Mouse (Mus musculus): Measurements from ENCODE around the gene Nfib. TPM values are rescaled to one million over a fixed set of nuclear protein-coding genes. Genes with fewer than 3 reads are reported as not detected.
A peak's percentile ranks its signal among the peaks of the same experiment; 100 is the strongest.

The Nfib gene
- polyA plus RNA-seq, 1 experiment from 2014 or later: 13.3 TPM

DNA sequence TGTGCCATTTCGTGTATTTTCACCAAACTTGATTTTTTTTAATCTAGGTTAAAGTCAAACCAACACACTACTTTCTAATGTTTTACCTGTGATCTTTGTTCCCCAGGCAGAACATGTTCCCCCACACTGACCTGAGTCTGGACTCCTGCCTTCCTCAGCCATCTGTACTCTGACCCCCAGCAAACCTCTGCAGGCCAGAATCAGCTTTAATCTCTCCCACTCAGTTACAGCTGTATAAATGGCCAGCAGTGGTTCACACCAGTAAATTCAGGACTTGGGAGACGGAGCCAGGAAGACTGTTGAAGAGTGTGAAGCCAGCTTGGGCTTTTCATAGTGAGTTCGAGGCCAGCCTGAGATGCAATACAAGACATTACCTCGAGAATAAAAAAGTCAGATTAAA, 312.5 kb downstream of the Nfib start:
- H3K27ac ChIP-seq: no peak overlapping the region

DNA sequence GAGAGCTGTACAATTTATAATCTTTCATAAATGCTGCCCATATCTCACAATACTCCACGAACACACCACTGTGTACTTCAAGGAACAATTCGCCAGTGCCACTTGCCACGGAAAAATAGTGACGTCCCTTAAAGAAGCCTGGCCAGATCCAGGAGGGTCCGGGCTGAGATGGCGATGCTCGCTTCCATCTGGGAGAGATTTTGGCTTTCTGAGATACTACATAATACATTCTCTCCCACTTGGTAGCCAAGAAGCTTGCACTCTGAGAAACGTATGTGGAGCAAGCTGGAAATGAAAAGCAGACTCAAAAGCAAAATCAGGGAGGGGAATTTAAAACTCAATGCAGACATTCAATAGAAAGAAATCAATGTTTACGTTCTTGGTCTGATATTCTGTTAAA, 313.1 kb downstream of the Nfib start:
- Histone ChIP-seq H3K27me3 (ENCODE audit: insufficient read depth, low read length) (no peaks in the 10 kb centered on the region), H3K9ac (ENCODE audit: low read depth, low read length) (no peak overlapping the region), H3K4me2 (ENCODE audit: low read length) (no peak overlapping the region), H3K4me3 (replicated peaks; ENCODE audit: low read depth, low read length) (no peak overlapping the region), H3K9me3 (replicated peaks; ENCODE audit: low read length) (no peaks in the 10 kb centered on the region), H3K27ac (no peak overlapping the region), H3K36me3 (ENCODE audit: insufficient read depth, low read length) (no peaks in the 10 kb centered on the region), H3K4me1 (replicated peaks; ENCODE audit: insufficient read depth, low read length) (no peaks in the 10 kb centered on the region)
- ATAC-seq (replicated peaks; ENCODE audit: low FRiP score, low read depth) (no peak), DNase-seq (ENCODE audit: low spot score) (no peak)
- no peak for TF ChIP-seq CTCF (IDR thresholded peaks at IDR 0.05; ENCODE audit: low read depth)
- WGBS: 89% methylated on average over 9 of the region's 9 CpGs

More for the DNA sequence above, 312.5 kb downstream of the Nfib start:
- peak; percentile 79 for ATAC-seq (replicated peaks; ENCODE audit: low FRiP score, low read depth)
- H3K36me3 ChIP-seq (ENCODE audit: insufficient read depth, low read length): no peaks in the 10 kb centered on the region
- H3K4me3 ChIP-seq (replicated peaks; ENCODE audit: low read depth, low read length): no peak overlapping the region
- H3K4me1 ChIP-seq (replicated peaks; ENCODE audit: insufficient read depth, low read length): no peaks in the 10 kb centered on the region
- WGBS: 72% methylated on average over 4 of the region's 4 CpGs
- DNase-seq (ENCODE audit: low spot score): no peak
- no peak for TF ChIP-seq CTCF (IDR thresholded peaks at IDR 0.05; ENCODE audit: low read depth)
- no peak overlapping the region for H3K4me2 ChIP-seq (ENCODE audit: low read length)
- H3K9me3 ChIP-seq (replicated peaks; ENCODE audit: low read length): no peaks in the 10 kb centered on the region
- no peak overlapping the region for H3K9ac ChIP-seq (ENCODE audit: low read depth, low read length)
- no peaks in the 10 kb centered on the region for H3K27me3 ChIP-seq (ENCODE audit: insufficient read depth, low read length)

DNA sequence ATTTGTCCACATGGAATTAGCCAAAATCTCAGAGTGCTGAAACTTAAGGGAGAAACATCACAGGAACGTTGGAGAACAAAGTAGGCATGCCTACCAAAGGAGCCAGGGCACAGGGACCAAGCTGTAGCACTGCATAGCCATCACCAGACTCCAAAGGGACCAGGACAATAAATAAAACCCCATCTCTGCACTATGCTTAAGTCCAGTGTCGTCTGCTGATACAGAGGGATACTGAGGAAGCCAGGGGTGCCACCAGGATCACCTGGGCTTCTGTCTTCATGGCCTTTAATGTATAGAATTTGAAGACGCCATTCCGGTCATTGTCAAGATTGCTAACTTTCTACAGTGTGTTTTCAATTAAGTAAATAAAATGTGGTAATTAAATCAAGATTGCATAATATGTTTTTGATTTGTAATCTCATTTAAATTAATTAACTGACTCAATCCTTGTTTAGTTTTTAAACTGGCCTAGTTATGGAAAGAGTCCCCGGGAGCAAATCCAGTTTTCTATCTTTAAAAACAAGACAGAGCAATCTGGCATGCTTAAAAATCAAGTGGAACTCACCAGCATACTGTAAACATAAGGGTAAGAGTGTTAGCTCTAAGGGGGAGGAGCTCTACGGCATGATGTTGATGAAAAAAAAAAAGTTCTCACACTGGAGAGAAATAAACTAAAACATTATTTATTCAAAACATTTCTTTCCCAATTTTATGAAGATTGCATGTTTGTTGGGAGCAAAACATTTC, 313.7 kb downstream of the Nfib start:
- H3K9ac ChIP-seq (ENCODE audit: low read depth, low read length): no peak overlapping the region
- H3K4me2 ChIP-seq (ENCODE audit: low read length): no peak overlapping the region
- peaks cover 2% of the 10 kb centered on the region; the same call in 1 of the 2 replicates for H3K4me1 ChIP-seq (replicated peaks; ENCODE audit: insufficient read depth, low read length)
- ATAC-seq (replicated peaks; ENCODE audit: low FRiP score, low read depth): no peak
- no peak for TF ChIP-seq CTCF (IDR thresholded peaks at IDR 0.05; ENCODE audit: low read depth)
- H3K9me3 ChIP-seq (replicated peaks; ENCODE audit: low read length): no peaks in the 10 kb centered on the region
- no peaks in the 10 kb centered on the region for H3K27me3 ChIP-seq (ENCODE audit: insufficient read depth, low read length)
- DNase-seq (ENCODE audit: low spot score): no peak
- no peaks in the 10 kb centered on the region for H3K36me3 ChIP-seq (ENCODE audit: insufficient read depth, low read length)
- WGBS: 79% methylated on average over 6 of the region's 6 CpGs
- H3K4me3 ChIP-seq (replicated peaks; ENCODE audit: low read depth, low read length): no peak overlapping the region
- H3K27ac ChIP-seq: no peak overlapping the region

DNA sequence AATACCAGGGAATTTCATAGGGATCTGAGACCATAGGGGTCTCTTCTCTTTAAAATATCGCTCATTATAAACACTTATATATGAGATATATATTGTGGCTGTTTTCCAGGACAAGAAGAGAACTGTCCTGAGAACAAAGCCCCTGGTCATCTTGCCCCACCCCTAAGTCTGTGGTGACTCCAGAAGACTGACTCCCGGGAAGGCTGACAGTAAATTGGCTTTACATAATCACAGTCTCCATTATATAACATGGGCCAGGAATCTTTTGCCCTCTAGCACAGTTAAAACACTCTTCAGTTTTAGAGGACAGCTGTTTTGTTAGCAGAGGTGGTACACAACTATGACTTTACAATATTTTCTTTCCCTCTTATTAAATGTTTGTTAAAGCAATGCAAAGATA, 315.0 kb downstream of the Nfib start:
- H3K27me3 ChIP-seq (ENCODE audit: insufficient read depth, low read length): no peaks in the 10 kb centered on the region
- H3K9ac ChIP-seq (ENCODE audit: low read depth, low read length): no peak overlapping the region
- H3K4me1 ChIP-seq (replicated peaks; ENCODE audit: insufficient read depth, low read length): peaks cover 5% of the 10 kb centered on the region
- ATAC-seq (replicated peaks; ENCODE audit: low FRiP score, low read depth) (no peak), DNase-seq (ENCODE audit: low spot score) (no peak)
- no peak overlapping the region for H3K4me2 ChIP-seq (ENCODE audit: low read length)
- 54% methylated on average over 2 of the region's 2 CpGs for WGBS
- H3K9me3 ChIP-seq (replicated peaks; ENCODE audit: low read length): no peaks in the 10 kb centered on the region
- TF ChIP-seq CTCF (IDR thresholded peaks at IDR 0.05; ENCODE audit: low read depth): no peak
- no peak overlapping the region for H3K4me3 ChIP-seq (replicated peaks; ENCODE audit: low read depth, low read length)
- no peak overlapping the region for H3K27ac ChIP-seq
- H3K36me3 ChIP-seq (ENCODE audit: insufficient read depth, low read length): no peaks in the 10 kb centered on the region

DNA sequence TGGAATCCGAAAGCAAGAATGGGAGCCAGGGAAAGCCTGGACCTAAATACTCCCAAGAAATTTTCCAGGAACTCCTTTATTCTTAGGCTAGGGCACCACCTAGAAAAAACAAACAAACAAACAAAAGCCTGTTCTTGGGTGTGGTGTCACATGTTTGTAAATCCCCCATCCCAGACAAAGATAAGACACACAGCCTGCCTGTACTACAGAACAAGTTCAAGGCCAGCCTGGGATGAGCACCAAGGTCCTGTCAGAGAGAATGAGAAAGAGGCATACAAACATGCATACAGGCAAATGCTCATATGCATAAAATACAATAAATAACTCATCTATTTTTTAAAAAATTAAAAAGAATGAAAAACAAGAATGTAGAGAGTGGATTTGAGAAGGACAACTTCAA, 315.7 kb downstream of the Nfib start:
- DNase-seq (ENCODE audit: low spot score): no peak
- peaks cover 5% of the 10 kb centered on the region for H3K4me1 ChIP-seq (replicated peaks; ENCODE audit: insufficient read depth, low read length)
- 100% methylated on average over 1 of the region's 1 CpGs for WGBS

DNA sequence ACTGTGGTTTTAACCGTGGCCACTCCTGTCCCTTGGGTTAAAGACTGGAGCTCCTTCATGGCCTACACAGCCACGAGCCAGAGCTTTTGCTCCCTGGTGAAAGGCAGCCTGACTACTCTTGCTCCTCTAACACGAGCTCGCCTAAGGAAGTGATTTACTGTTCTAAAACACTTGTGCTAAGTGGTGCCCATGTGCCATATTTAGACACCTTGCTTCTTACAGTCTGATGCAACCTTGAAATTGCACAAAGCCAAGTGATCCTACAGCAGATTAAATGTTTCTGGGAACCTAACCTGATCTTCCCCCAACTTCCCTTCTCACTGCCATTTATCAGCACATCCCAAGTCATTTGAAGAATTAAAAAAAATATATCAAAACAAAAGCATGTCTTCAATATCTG, 317.9 kb downstream of the Nfib start:
- Histone ChIP-seq H3K36me3 (ENCODE audit: insufficient read depth, low read length) (no peaks in the 10 kb centered on the region), H3K4me3 (replicated peaks; ENCODE audit: low read depth, low read length) (no peak overlapping the region), H3K9ac (ENCODE audit: low read depth, low read length) (no peak overlapping the region), H3K27me3 (ENCODE audit: insufficient read depth, low read length) (no peaks in the 10 kb centered on the region), H3K4me1 (replicated peaks; ENCODE audit: insufficient read depth, low read length) (peaks cover 5% of the 10 kb centered on the region), H3K9me3 (replicated peaks; ENCODE audit: low read length) (no peaks in the 10 kb centered on the region), H3K27ac (no peak overlapping the region), H3K4me2 (ENCODE audit: low read length) (no peak overlapping the region)
- WGBS: 81% methylated on average over 4 of the region's 4 CpGs
- no peak for DNase-seq (ENCODE audit: low spot score)
- ATAC-seq (replicated peaks; ENCODE audit: low FRiP score, low read depth): no peak
- no peak for TF ChIP-seq CTCF (IDR thresholded peaks at IDR 0.05; ENCODE audit: low read depth)

More for the DNA sequence above, 315.7 kb downstream of the Nfib start:
- H3K4me2 ChIP-seq (ENCODE audit: low read length): no peak overlapping the region
- no peaks in the 10 kb centered on the region for H3K27me3 ChIP-seq (ENCODE audit: insufficient read depth, low read length)
- H3K9ac ChIP-seq (ENCODE audit: low read depth, low read length): no peak overlapping the region
- no peaks in the 10 kb centered on the region for H3K36me3 ChIP-seq (ENCODE audit: insufficient read depth, low read length)
- H3K27ac ChIP-seq: no peak overlapping the region
- no peaks in the 10 kb centered on the region for H3K9me3 ChIP-seq (replicated peaks; ENCODE audit: low read length)
- no peak for TF ChIP-seq CTCF (IDR thresholded peaks at IDR 0.05; ENCODE audit: low read depth)
- ATAC-seq (replicated peaks; ENCODE audit: low FRiP score, low read depth): no peak
- H3K4me3 ChIP-seq (replicated peaks; ENCODE audit: low read depth, low read length): no peak overlapping the region

All from kidney, postnatal 0 days (tissue).